Mouse (Mus musculus): Measurements from ENCODE around the gene Gm7029. TPM values are rescaled to one million over a fixed set of nuclear protein-coding genes. Genes with fewer than 3 reads are reported as not detected.
A peak's percentile ranks its signal among the peaks of the same experiment; 100 is the strongest.
"Not testable (repeated sequence)": the region's sequence is repeated elsewhere in the genome, so short reads cannot be mapped to it uniquely, and the experiment has no call there.

The Gm7029 gene
- polyA plus RNA-seq (2016; fragmentation: Nextera tagmentation; extraction: Ambion mirVana), result not detected in 2 replicates

DNA sequence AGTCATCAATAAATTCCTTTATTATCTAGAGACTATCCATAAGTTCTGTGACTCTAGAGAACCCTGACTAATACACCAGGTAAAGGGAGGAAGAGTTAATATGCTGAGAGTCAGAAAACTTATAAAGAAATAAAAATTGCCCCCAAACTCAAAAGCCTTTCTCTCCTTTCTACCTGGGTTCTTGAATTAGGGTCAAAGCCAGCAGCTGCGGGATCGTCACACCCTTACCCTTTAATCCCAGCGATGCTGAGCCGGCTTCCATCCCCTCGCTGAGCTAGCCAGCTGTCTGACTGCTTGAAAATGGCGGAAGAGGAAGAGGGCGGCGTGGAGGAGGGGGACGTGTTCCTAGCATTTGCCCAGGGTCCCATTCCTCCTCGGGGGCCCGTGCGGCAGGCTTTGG, at the start of gene Gm7029:
Gene Gm7029 (plus strand): TSS at position 301 of the 400 bp plus-strand sequence.
- not testable (repeated sequence) for H3K9ac ChIP-seq; H3K27ac ChIP-seq; H3K4me3 ChIP-seq; H3K9me3 ChIP-seq (replicated peaks); H3K4me1 ChIP-seq; H3K27me3 ChIP-seq (replicated peaks); H3K4me2 ChIP-seq; ATAC-seq
- H3K36me3 ChIP-seq, result peaks cover 39% of the 10 kb centered on the region
- WGBS (ENCODE audit: insufficient replicate concordance), result 83% methylated on average over 6 of the region's 12 CpGs

DNA sequence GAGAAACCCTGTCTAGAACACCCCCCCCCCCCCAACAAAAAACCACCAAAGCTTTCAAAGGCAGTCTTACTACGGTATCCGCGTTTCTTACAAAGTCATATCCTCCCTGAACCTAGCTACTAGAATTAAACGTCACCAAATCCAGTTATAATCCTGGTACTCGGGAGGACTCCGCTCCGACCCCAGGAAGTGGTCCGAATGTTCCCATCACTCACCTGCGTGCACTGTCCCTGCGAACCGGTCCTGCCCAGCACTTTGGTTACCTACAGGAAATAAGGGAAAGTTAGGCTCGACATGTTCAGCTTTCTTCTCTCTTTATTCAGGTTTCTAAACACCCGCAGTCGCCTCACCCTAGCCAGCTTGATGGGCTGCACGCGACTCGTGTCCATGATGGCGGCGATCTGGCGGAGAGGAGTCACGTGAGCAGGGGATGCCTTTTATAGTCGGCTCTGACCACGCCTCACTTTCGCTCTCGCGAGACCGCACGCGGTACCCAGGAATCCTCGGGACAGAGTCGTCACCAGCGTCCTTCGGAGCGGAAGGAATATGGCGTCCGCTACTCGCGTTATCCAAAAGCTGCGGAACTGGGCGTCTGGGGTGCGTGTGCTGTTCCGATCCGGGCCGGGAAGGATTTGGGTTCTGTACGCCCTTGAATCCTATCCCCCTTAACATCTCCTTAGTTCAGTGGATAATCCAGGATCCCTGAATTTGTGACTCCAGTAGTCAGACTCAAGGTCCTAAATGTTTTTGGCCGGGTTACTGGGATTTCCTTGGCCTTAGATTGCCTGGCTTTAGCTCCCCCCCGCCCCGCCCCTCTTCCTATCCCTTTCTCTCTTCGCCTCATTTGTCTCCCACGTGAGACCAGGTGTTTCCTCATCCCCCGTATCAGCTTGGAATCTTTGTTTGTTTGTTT, 49.3 kb upstream of the Gm7029 start, which contains the start of the genes Rps28 and Ndufa7:
Gene Rps28 (minus strand): TSS at position 479 of the 913 bp plus-strand sequence.
Gene Ndufa7 (plus strand): TSS at position 489 of the 913 bp plus-strand sequence.
- Histone ChIP-seq H3K36me3 (peaks cover 62% of the 10 kb centered on the region), H3K27ac (peak within 1 kb of the TSS; percentile 79), H3K9ac (peak within 1 kb of the TSS; percentile 85), H3K9me3 (replicated peaks) (no peaks in the 10 kb centered on the region), H3K4me3 (peak within 1 kb of the TSS; percentile 82), H3K4me1 (peaks cover 49% of the 10 kb centered on the region), H3K4me2 (peak within 1 kb of the TSS; percentile 76), H3K27me3 (replicated peaks) (no peaks in the 10 kb centered on the region)
- peak; percentile 88 for ATAC-seq
- WGBS (ENCODE audit: insufficient replicate concordance), result under 1% methylated on average over 51 of the region's 51 CpGs

DNA sequence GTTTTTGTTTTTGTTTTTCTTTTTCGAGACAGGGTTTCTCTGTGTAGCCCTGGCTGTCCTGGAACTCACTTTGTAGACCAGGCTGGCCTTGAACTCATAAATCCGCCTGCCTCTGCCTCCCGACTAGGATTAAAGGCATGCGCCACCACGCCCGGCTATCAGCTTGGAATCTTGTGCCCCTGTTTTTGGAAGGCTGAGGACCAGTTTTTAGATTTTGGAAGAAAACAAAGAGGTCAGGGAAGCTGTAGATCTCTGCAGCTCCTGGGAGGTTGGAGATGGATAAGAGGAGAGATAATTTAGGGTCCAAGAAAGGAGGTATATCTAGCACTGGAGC, 48.7 kb upstream of the Gm7029 start:
- H3K27ac ChIP-seq, result peak overlapping the region; percentile 79
- peak overlapping the region; percentile 76 for H3K4me2 ChIP-seq
- H3K27me3 ChIP-seq (replicated peaks); H3K9me3 ChIP-seq (replicated peaks); ATAC-seq: not testable (repeated sequence)
- H3K36me3 ChIP-seq, result peaks cover 62% of the 10 kb centered on the region
- H3K4me3 ChIP-seq, result peak overlapping the region; percentile 82
- peak overlapping the region; percentile 85 for H3K9ac ChIP-seq
- H3K4me1 ChIP-seq, result peaks cover 48% of the 10 kb centered on the region
- WGBS (ENCODE audit: insufficient replicate concordance), result 2% methylated on average over 6 of the region's 6 CpGs

DNA sequence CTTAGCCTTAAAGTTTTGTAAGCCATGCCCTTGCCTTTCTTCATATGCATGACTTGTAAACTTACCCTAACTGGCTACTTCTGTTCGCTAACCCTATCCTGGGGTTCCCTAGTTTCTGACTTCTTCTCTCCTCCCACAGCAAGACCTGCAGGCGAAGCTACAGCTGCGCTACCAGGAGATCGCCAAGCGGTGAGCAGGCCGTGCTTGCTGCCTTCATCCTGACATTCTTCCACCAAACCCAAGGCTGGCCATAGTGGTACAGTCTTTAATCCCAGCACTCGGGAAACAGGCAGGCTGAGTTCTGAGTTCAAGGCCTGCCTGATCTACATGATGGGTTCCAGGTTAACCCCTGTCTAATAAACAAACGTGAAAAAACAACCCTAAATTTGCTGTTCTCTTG, 48.2 kb upstream of the Gm7029 start:
- Histone ChIP-seq H3K9ac (peak overlapping the region; percentile 85), H3K36me3 (peaks cover 62% of the 10 kb centered on the region), H3K4me3 (peak overlapping the region; percentile 82), H3K27me3 (replicated peaks) (no peaks in the 10 kb centered on the region), H3K4me1 (peaks cover 48% of the 10 kb centered on the region), H3K9me3 (replicated peaks) (no peaks in the 10 kb centered on the region), H3K4me2 (peak overlapping the region; percentile 76), H3K27ac (no peak overlapping the region)
- ATAC-seq, result no peak
- WGBS (ENCODE audit: insufficient replicate concordance), result 73% methylated on average over 8 of the region's 8 CpGs

DNA sequence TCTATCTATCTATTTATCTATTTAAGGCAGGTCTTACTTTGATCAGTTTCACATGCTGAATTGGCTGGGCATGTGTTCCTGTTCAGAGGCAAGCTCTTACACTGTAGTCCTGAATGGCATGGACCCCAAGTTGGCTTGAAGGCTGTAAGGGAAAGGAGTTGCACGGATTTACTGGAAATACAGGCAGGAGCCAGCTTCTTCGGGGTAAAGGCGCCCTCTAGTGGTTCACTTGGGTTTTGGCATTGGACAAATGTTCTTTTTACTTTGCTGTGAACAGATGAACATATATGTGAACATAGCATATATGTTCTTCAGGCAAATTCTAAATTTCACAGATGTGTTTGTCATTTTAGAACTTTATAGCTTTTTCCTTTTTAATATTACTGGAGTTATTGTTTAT, 46.8 kb upstream of the Gm7029 start:
- WGBS (ENCODE audit: insufficient replicate concordance), result under 1% methylated on average over 3 of the region's 3 CpGs
- Histone ChIP-seq H3K4me2 (no peak overlapping the region), H3K4me3 (no peak overlapping the region), H3K9ac (no peak overlapping the region), H3K4me1 (peaks cover 39% of the 10 kb centered on the region), H3K27ac (no peak overlapping the region), H3K27me3 (replicated peaks) (no peaks in the 10 kb centered on the region), H3K36me3 (peaks cover 62% of the 10 kb centered on the region), H3K9me3 (replicated peaks) (no peaks in the 10 kb centered on the region)
- no peak for ATAC-seq

DNA sequence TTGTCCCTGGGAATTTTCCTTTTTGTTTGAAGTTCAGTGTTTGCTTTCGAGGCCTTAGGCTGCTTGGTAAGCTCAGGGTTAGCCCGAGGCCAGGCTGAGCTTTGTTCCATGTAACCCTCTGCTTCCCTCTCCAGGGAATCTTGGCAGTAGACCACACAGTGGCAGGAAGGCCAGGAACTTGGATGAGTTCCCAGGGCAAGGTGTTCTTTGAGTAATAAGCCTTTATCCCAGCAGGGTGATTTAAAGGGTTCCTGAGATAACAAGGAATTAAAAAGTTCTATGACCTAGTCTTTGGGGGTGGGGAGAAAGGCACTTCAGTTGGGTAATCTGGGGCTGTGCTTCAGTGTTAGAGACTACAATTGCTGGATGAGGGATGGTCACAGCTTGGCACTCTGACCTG, 44.7 kb upstream of the Gm7029 start:
- H3K9me3 ChIP-seq (replicated peaks), result no peaks in the 10 kb centered on the region
- H3K36me3 ChIP-seq, result peaks cover 64% of the 10 kb centered on the region
- no peak overlapping the region for H3K9ac ChIP-seq
- no peak overlapping the region for H3K4me3 ChIP-seq
- H3K27ac ChIP-seq, result peak overlapping the region; percentile 57; the same call in 1 of the 2 replicates
- H3K4me2 ChIP-seq, result no peak overlapping the region
- H3K4me1 ChIP-seq, result peaks cover 18% of the 10 kb centered on the region
- no peak for ATAC-seq
- 68% methylated on average over 2 of the region's 2 CpGs for WGBS (ENCODE audit: insufficient replicate concordance)
- H3K27me3 ChIP-seq (replicated peaks), result no peaks in the 10 kb centered on the region

DNA sequence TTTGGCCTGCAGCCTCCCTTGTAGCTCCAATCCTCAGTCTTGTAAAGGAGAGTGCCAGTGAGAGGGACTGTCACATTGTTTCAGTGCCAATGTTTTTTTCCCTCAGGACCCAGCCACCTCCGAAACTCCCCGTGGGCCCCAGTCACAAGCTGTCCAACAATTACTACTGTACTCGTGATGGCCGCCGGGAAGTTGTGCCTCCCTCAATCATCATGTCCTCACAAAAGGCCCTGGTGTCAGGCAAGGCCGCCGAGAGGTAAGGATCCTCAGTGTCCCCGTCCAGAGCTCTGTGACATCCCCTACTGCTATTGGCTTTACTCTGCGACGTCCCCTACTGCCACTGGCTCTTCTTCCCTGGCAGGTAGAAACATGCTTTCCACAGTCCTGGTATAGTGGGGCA, 44.1 kb upstream of the Gm7029 start:
- Histone ChIP-seq H3K4me1 (peaks cover 18% of the 10 kb centered on the region), H3K36me3 (peaks cover 71% of the 10 kb centered on the region), H3K27ac (0 out of 2 replicates have a peak overlapping the region, but pooled peaks have one; percentile 57), H3K9me3 (replicated peaks) (no peaks in the 10 kb centered on the region), H3K4me3 (no peak overlapping the region), H3K4me2 (no peak overlapping the region), H3K27me3 (replicated peaks) (no peaks in the 10 kb centered on the region), H3K9ac (no peak overlapping the region)
- WGBS (ENCODE audit: insufficient replicate concordance), result 83% methylated on average over 10 of the region's 10 CpGs
- no peak for ATAC-seq

DNA sequence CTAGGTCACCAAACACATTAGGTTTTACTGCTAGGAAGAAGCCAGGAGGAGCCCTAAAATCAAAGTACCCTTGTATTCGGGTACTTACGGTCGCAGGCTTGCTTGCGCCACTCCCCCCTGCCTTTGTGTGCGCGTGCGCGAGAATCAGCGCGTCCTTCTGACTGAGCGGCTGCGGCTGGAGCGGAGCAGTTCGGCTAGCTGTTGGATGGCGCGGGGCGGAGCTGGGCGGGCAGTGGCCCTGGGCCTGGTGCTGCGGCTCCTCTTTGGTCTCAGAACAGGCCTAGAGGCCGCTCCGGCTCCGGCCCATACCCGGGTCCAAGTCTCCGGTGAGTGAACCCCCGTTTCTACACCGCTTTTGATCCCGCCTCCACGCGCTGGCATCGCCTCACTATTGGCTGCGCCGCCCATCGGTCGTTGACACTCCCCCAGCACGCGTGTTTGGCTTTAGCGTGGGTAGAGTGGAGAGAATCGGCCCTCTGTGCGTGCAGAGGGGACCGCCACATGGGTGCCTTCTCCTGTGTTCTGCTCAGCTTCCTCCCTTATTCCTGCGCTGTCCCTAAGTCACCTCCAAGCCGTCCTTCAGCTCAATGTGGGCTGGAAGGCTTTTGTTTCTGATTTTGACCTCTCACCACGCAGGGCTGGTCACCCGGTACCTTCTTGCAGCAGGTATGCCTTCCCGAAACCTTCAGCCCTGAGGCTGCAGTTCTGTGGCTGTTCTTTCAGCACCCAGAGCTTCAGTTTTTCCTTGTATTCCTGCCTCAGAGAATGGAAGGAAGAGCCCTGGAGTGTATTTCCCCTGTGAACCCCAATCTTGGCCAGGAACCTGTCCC, 30.5 kb upstream of the Gm7029 start, which contains the start of gene Cd320:
Gene Cd320 (plus strand): TSS at position 126 of the 830 bp plus-strand sequence.
- H3K4me2 ChIP-seq, result peak within 1 kb of the TSS; percentile 87
- peaks cover 37% of the 10 kb centered on the region for H3K4me1 ChIP-seq
- peaks cover 22% of the 10 kb centered on the region for H3K36me3 ChIP-seq
- ATAC-seq, result peak; percentile 88
- under 1% methylated on average over 45 of the region's 45 CpGs for WGBS (ENCODE audit: insufficient replicate concordance)
- H3K9me3 ChIP-seq (replicated peaks), result no peaks in the 10 kb centered on the region
- H3K27me3 ChIP-seq (replicated peaks), result no peaks in the 10 kb centered on the region
- H3K9ac ChIP-seq, result peak within 1 kb of the TSS; percentile 72
- H3K27ac ChIP-seq, result no peak within 1 kb of the TSS; the same call in 1 of the 2 replicates
- peak within 1 kb of the TSS; percentile 74 for H3K4me3 ChIP-seq

DNA sequence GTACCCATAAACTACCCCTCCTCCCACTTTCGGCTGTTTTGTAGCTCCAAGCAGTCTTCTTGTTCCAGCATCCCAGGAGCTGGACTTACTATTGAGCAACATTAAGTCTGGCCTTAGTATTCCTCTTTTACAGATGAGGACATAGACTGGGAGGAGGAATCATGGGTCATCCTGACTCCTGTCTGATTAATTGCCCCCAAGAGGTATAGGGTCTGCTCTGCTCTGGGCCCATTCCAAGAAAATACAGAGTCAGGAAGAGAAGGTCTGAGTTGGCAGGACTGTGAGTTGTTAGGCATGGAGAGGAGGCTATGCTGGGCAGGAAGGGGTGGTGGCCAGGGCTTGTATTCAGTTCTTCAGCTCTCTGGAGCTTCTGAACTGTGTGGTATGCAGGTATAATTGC, 29.4 kb upstream of the Gm7029 start:
- Histone ChIP-seq H3K36me3 (peaks cover 16% of the 10 kb centered on the region), H3K4me1 (peaks cover 37% of the 10 kb centered on the region), H3K27me3 (replicated peaks) (no peaks in the 10 kb centered on the region), H3K4me3 (no peak overlapping the region), H3K9me3 (replicated peaks) (no peaks in the 10 kb centered on the region), H3K27ac (no peak overlapping the region), H3K4me2 (peak overlapping the region; percentile 87), H3K9ac (no peak overlapping the region)
- ATAC-seq, result no peak
- 65% methylated on average over 1 of the region's 1 CpGs for WGBS (ENCODE audit: insufficient replicate concordance)

DNA sequence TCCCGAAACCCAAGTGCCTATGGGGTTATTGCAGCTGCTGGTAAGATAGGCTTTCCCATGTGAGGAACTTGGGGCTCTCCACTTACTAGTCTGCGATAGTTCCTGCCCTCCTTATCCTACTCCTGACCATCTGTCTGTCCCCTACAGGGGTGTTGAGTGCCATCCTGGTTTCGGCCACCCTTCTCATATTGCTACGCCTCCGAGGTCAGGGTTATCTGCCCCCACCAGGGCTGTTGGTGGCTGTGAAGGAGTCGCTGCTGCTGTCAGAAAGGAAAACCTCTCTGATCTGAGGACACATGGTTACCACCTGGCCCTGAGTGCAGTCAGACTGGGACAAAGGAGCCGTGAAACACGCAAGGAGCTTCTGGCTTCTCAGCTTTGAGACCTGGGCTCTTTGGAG, 25.5 kb upstream of the Gm7029 start:
- Histone ChIP-seq H3K4me3 (no peak overlapping the region), H3K27ac (no peak overlapping the region), H3K9me3 (replicated peaks) (no peaks in the 10 kb centered on the region), H3K4me1 (peaks cover 26% of the 10 kb centered on the region), H3K9ac (no peak overlapping the region), H3K27me3 (replicated peaks) (no peaks in the 10 kb centered on the region), H3K4me2 (no peak overlapping the region), H3K36me3 (peaks cover 18% of the 10 kb centered on the region)
- whole genome bisulfite sequencing (ENCODE audit: insufficient replicate concordance), result 60% methylated on average over 8 of the region's 8 CpGs
- ATAC-seq, result no peak

DNA sequence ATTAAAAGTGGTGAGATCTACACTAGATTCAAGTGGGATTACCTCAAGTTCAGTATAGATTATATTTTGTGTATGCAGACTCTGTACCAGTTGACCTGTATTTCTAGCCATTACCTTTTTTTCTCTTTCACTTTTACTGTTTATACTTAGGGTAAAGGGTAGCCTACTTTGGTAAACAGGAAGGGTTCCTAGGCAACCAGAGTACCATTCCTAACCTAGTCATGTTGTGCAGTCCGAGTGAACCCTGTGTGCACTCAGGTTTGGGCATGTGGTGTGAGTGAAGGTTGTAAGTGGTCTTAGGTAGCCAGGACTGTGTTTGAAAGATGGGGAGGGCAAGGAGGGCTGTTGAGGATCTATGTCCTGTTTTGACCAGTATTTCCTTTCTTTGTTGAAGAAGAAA, 22.3 kb upstream of the Gm7029 start:
- Histone ChIP-seq H3K9ac (no peak overlapping the region), H3K27ac (no peak overlapping the region), H3K27me3 (replicated peaks) (no peaks in the 10 kb centered on the region), H3K36me3 (peaks cover 18% of the 10 kb centered on the region), H3K4me3 (no peak overlapping the region), H3K9me3 (replicated peaks) (no peaks in the 10 kb centered on the region), H3K4me1 (0 out of 2 replicates have a peak, but pooled peaks cover 2% of the 10 kb centered on the region), H3K4me2 (no peak overlapping the region)
- 33% methylated on average over 1 of the region's 1 CpGs for WGBS (ENCODE audit: insufficient replicate concordance)
- peak; percentile 58 for ATAC-seq

DNA sequence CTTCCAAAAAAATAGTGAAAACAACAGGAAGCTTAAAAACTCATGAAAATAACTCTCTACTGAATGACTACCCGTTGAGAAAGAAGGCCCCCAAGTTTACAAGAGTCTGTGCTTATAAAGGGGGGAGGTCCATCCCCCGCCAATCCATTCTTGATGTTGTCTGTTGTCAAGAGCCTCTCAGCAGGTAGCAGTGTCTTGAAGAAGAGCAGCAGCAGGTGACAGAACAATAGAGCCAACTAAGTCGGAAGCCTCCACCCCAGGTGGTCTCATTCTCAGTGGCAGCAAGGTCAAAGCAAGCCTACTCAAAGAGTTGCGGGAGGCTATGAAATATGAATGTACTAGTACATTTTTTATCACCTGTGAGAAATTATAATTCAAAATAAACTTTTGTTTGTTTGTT, 15.8 kb upstream of the Gm7029 start:
- WGBS (ENCODE audit: insufficient replicate concordance), result 73% methylated on average over 4 of the region's 4 CpGs
- H3K9ac ChIP-seq, result no peak overlapping the region
- no peak overlapping the region for H3K27ac ChIP-seq
- H3K9me3 ChIP-seq (replicated peaks), result peaks cover 6% of the 10 kb centered on the region; the same call in 1 of the 2 replicates
- no peaks in the 10 kb centered on the region for H3K27me3 ChIP-seq (replicated peaks)
- no peaks in the 10 kb centered on the region for H3K36me3 ChIP-seq
- H3K4me2 ChIP-seq, result no peak overlapping the region
- H3K4me1 ChIP-seq, result no peaks in the 10 kb centered on the region
- no peak for ATAC-seq
- H3K4me3 ChIP-seq, result no peak overlapping the region

Measured in liver, embryonic 12.5 days (tissue).